Mouse (Mus musculus) E14TG2a.4 (cell line): ENCODE measurements at regions not wholly inside any gene's neighbourhood (a gene's known extent, or its start where the extent isn't known, plus 50 kb on each side); places are given as distances from the start of the nearest gene placed in this dataset.

ENCODE experiments used
- CTCF ChIP-seq: conservative IDR thresholded peaks from 2 replicates; pipeline ENCODE4 v1.5.1; 2014; ENCODE audit warnings: low read length
- NANOG ChIP-seq: IDR thresholded peaks from 2 replicates; pipeline ENCODE4 v1.6.1; 2014; ENCODE audit warnings: borderline replicate concordance, low read length, mixed read lengths

GRCm38 (mm10) chr10:95032760-95033716 lies 88.4 kb upstream of the Plxnc1 start:
- TF ChIP-seq CTCF (no peak), NANOG (no peak)
